Mouse (Mus musculus): ENCODE results near the gene Golgb1.

Gene Golgb1

GRCm38 (mm10) chr16:36955106-36955505 is 80.2 kb downstream of the Golgb1 start:
- H3K4me3 ChIP-seq (replicated peaks; ENCODE audit: low read length) = no peak overlapping the region
- H3K9me3 ChIP-seq (ENCODE audit: low read length) = no peaks in the 10 kb centered on the region
- TF ChIP-seq POU5F1 (IDR thresholded peaks at IDR 0.05; ENCODE audit: borderline replicate concordance, low read length) (no peak), CTCF (conservative IDR thresholded peaks at IDR 0.05; ENCODE audit: low read length) (no peak), NANOG (IDR thresholded peaks at IDR 0.05; ENCODE audit: borderline replicate concordance, low read length) (no peak)
- H3K27me3 ChIP-seq (ENCODE audit: insufficient read depth, low read length) = 0 out of 2 replicates have a peak, but pooled peaks cover 3% of the 10 kb centered on the region
- no peaks in the 10 kb centered on the region for H3K4me1 ChIP-seq (replicated peaks; ENCODE audit: low read depth, low read length)
- H3K36me3 ChIP-seq (ENCODE audit: insufficient read depth, low read length) = no peaks in the 10 kb centered on the region

- Histone ChIP-seq H3K4me3 (replicated peaks; ENCODE audit: low read length) (no peak overlapping the region), H3K36me3 (ENCODE audit: insufficient read depth, low read length) (no peaks in the 10 kb centered on the region), H3K27me3 (ENCODE audit: insufficient read depth, low read length) (peaks cover 13% of the 10 kb centered on the region; the same call in 1 of the 2 replicates), H3K4me1 (replicated peaks; ENCODE audit: low read depth, low read length) (peaks cover 3% of the 10 kb centered on the region; the same call in 1 of the 2 replicates), H3K9me3 (ENCODE audit: low read length) (no peaks in the 10 kb centered on the region)
- TF ChIP-seq NANOG (IDR thresholded peaks at IDR 0.05; ENCODE audit: borderline replicate concordance, low read length) = no peak
- TF ChIP-seq CTCF (conservative IDR thresholded peaks at IDR 0.05; ENCODE audit: low read length) = no peak
- TF ChIP-seq POU5F1 (IDR thresholded peaks at IDR 0.05; ENCODE audit: borderline replicate concordance, low read length) = no peak
These were observed 88.5 kb downstream of the Golgb1 start for GRCm38 (mm10) chr16:36963415-36963814.

GRCm38 (mm10) chr16:36979127-36979526 is 104.2 kb downstream of the Golgb1 start:
- TF ChIP-seq POU5F1 (IDR thresholded peaks at IDR 0.05; ENCODE audit: borderline replicate concordance, low read length) (no peak), CTCF (conservative IDR thresholded peaks at IDR 0.05; ENCODE audit: low read length) (no peak), NANOG (IDR thresholded peaks at IDR 0.05; ENCODE audit: borderline replicate concordance, low read length) (no peak)
- H3K36me3 ChIP-seq (ENCODE audit: insufficient read depth, low read length) = no peaks in the 10 kb centered on the region
- no peaks in the 10 kb centered on the region for H3K4me1 ChIP-seq (replicated peaks; ENCODE audit: low read depth, low read length)
- no peak overlapping the region for H3K4me3 ChIP-seq (replicated peaks; ENCODE audit: low read length)
- no peaks in the 10 kb centered on the region for H3K27me3 ChIP-seq (ENCODE audit: insufficient read depth, low read length)
- no peaks in the 10 kb centered on the region for H3K9me3 ChIP-seq (ENCODE audit: low read length)
